Mouse (Mus musculus) right cerebral cortex, adult 2 months (tissue): Measurements from ENCODE around the gene Psmb4.
"Not testable (repeated sequence)": the region's sequence is repeated elsewhere in the genome, so short reads cannot be mapped to it uniquely, and the experiment has no call there.

Experiments used
- DNase-seq, 2 experiments: peaks; one replicate each; pipeline ENCODE4 v3.0.0; 2021 to 2022; ENCODE audit warnings: low spot score in 2 of 2

The Psmb4 gene

DNA sequence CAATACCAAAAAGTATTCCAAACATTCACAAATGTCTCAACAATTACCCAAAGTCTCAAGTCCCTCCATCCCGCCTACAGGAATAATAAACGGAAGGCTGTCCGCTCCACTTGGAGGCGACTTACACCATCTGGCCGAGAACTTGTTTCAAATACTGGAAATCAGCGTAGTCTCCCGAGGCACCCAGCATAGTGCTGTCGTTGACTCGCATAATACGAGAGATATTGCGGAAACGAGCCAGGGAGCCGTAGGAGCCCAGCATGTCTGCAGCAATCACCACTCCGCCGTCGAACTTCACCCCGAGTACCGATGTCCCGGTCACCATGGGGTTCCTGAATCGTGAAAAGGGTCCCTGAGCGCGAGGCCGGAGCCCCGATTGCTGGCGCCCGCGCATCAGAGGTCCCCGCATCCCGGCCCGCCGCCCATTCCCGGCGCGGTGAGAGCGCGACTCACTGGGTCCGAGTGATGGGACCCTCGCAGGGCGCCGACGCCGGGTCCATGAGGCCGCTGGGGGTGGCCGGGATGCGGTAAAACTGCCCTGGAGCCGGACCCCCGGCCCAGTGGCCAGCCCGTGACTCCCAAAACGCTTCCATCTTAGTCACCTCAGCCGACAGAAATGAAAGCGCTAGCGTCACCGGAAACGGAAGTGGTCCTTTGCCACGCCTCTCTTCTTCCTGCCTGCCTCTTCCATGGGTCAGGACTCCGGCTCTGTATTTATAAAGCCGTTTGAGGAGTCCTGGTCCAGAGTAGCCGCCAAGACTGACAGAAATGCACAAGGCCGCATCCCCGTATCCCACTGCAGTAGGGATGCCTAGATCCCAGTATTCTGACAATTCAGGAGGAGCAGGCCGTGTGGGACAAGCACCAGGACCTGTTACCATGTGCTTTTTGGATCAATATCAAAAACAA, at the start of gene Psmb4:
TSS of gene Psmb4 (minus strand) at position 646 of the 909 bp plus-strand sequence.
- peak; percentile 88 to 93 for DNase-seq

DNA sequence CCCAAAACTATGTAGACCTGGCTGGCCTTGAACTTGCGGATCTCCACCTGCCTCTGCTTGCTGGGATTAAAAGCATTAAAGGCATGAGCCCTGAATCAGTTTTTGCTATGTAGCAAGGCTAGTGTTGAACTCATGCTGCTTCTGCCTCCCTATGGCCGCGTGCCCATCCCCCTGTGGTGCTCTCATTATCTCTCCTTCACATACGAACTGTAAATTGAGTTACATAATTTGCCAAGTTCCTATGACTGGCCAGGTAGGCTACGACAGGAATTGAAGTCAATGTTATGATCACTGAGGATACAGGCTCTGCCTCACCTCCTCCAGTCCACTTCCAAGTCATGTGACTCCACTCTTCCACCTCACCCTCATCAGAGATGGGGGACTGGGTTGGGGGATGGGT, 49.4 kb upstream of the Psmb4 start:
- not testable (repeated sequence) for DNase-seq

DNA sequence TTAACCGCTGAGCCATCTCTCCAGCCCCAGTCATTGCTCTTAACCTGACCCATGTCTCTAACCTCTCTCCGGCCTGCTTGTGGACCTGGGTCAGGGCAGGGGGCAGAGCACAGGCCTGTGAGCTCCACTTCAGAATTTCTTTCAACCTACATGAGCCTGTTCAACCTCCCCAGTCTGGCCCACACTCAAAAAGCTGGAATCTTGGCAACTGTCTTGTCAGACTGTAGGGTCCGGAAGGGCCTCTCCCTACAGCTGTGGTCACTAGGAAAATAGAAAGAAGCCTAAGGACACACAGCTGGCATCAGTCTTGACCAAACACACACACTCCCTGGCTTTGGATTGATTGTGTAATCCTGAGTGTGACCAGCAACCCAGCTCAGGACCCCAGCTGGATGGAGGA, 48.6 kb upstream of the Psmb4 start:
- DNase-seq: not testable (repeated sequence)

DNA sequence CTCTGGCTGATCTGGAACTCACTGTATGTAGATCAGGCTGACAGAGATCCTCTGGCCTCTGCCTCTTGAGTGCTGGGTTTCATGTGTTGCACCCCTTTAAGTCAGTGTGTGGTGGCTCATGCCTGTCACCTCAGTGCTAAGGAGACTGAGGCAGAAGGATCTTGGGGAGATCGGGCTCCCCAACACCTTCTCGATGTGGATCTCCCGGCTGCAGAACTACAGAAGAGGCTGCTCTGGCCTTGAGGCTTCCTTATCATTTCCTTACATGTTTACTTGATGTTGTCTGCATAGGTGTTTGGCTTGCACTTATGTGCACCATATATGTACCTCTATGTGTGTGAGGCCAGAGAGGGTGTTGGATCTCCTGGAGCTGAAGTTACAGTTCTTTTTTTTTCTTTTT, 47.8 kb upstream of the Psmb4 start:
- not testable (repeated sequence) for DNase-seq

DNA sequence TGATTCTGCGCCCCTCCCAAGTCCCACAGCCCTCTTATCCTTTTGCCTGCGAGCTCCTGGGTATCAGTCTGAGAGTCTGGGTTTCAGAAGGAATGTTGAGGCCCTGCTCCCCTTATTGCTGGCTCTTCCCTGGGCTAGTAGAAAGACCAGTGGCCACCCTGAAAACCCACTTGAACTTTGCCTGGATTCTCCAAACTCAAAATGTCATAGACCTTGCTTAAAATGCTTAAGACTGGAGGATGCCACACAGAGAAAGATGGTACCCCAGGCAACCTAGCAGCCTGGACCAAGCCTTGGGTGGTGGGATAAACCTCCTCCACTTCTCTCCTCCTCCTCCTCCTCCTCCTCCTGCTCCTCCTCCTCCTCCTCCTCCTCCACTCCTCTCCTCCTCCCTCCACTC, 46.8 kb upstream of the Psmb4 start:
- not testable (repeated sequence) for DNase-seq

DNA sequence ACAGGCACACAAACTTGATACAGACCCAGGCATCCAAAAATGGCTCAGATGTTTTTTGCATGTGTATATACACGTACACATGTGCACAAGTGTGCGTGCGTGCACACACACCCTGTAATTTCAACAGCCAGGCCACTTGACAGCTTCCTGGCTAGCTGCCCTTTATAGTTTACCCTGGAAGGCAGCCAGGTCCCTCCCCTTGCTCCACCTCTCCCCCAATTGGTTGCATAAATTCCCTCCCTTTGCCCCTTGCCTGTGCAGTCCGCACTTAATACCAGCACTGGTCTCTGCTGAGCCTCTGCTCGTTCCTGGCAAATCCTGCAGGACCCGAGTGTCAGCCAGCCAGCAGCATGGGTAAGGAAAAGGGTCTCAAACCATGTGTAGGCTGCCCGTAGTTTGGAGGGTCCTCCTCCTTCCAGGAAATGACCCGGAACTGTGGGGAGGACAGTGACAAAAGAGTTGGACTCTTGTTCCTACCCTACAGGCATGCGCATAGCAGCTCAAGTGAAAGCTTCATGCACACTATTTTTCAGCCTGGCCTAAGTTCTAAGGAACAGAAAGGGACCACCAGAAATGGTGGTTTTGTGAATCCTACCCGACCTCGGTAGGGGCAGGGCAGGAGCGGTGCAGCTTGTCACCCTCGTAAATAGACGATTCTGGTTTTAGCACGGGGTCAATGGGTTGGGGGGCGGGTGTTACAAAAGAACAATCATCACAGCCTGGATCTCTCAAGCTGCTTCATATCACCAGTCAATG, 46.2 kb upstream of the Psmb4 start, which contains the start of gene Selenbp1:
TSS of gene Selenbp1 (plus strand) at position 248 of the 756 bp plus-strand sequence.
- DNase-seq: peak; percentile 21 to 55

DNA sequence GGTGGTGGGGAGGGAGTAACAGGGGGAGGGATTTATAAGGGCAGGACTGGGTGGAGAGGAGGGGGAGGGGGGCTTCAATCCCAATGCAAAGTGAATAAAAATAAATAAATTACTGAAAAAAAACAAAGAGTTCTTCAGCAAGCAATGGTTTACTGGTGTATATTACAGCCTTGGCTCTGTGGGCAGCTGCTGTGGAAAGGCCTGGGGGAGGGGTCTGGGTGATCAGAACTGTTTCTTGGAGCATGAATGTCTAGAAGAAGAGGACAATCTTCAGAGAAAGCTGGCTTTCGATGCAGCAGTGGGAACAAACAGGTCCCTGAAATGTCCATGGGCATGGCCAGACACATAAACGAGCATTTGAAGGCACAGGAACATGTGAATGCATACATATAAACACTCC, 45.5 kb upstream of the Psmb4 start:
- not testable (repeated sequence) for DNase-seq

DNA sequence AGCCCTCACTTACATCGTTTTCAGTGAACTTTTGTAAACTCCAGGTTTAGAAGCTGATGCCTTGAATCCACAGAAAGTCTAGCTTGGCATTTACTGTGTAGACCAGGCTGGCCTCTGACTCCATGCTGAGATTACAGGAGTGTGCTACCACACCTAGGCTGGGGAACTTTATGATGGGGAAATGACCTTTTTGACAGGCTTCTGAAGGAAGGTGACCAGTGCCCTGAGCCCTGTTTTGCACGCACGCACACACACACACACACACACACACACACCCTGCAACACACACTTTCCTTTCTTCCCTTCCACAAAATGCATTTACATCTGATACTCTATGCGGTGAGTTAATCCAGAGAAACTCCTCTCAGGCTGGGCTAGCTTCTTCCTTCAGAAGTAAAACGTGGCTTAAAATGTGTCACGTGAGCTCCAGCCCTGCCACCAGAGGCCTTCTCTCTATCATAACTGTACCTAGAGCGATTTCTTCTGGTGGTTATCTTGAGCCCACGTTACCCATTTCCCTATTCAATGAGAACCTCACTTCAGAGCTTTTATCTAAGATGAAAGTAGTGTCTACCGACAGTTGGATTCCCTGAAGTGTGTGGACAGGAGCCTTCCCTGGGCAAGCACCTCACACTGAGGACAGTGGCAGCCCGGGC, 44.8 kb upstream of the Psmb4 start:
- DNase-seq: not testable (repeated sequence)

DNA sequence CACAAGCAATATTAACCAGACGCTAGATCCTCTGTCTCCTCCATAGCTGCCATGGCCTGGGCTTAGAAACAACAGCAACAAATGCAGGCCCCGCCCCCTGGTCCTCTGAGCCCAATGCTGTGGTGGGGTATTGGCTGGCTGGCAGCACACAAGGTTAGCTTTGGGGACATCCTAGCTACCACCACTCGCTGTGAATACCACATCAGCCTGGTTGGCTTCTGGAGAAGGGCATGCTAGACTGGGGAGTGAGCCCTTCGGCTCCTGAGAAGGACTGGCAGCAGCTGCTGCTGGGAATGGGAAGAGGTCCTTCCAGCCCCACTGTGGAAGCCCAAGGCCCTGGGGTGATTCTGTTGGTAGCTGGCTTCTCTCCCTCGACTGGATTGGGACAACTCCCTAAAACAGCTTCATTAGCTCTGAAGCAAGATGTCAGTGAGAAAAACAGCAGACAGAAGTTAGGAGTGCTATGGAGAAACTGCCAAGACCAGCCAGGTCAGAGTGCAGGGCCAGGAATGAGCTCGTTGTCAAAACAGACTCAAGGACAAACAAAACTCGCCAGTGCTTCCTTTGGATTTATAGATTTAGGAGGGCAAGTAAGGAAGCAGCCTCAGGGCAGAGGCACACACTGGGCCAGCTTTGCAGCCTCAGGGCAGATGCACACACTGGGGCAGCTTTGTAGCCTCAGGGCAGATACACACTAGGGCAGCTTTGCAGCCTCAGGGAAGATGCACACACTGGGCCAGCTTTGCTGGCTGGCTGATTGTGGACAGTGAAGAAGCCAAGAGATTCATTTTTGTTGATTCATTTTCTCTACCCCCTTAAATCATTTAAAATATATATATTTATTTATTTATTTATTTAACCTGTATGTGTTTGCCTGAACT, 43.9 kb upstream of the Psmb4 start:
- not testable (repeated sequence) for DNase-seq

DNA sequence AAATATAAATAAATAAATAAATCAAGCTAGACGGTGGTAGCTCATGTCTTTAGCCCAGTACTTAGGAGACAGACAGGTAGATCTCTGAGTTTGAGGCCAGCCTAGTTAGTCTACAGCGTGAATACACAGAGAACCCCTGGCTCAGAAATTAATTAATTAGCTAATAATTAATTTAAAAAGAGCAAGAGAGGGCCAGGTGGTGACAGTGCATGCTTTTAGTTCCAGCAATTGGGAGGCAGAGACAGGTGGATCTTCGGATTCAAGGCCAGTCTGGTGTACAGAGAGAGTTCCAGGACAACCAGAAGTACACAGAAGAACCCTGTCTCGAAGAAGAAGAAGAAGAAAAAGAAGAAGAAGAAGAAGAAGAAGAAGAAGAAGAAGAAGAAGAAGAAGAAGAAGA, 42.2 kb upstream of the Psmb4 start:
- not testable (repeated sequence) for DNase-seq

DNA sequence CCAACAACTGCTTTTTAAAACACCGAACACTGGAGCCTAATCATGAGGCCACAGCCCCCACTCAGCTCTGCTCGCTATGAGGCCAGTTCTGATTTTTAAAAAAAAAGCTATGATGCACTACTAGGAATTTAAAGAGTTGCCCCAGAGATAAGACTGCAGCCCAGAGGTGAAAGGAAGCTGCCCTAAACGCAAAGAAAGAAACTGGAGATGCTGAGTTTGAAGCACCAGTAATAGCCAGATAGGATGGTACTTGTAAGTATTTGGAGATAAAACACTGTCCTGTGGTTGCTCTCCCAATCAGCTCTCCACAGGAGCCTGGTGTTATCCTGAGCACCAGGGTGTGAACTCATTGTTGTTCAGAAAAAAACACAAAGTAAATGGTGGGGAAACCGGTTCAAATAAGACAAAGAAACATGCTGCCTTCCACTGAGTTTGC, 39.6 kb upstream of the Psmb4 start:
- DNase-seq: not testable (repeated sequence)

DNA sequence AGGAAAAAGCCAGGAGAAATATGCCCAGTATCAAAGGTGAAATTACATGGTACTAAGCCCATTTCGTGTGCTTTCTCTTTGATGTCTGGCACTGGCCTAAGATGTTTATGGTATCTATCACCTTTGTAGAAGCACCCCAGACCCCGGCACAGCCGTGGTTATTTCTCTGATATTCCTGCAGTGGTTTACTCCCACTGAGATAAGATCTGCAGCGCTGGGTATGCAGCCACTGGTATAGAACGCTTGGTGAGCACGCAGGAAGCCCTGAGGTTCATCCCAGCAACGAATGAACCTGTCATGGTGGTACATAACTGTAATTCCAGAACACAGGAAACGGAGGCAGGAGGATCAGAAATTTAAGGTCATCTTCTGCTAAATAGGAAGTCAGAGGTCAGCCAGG, 37.9 kb upstream of the Psmb4 start:
- DNase-seq: no peak

DNA sequence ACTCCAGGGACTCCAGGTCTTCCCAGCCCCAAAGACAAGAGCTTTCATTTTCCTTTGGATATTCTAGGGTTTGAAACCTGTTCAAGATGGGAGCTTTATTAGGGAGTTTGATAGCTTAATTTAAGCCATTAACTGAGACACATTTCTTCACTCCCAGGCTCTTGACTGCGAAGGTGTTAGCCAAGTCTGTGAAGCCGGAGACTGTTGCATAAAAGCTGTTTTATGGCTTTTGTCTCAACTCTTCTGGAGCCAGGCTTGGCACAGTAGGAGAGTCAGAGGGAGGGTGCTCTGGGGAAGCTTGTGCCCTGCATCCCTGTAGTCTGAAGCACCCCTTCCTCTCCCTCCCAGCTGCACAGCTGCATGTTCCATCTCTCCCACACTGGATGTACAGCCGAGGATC, 35.6 kb upstream of the Psmb4 start:
- DNase-seq: no peak

DNA sequence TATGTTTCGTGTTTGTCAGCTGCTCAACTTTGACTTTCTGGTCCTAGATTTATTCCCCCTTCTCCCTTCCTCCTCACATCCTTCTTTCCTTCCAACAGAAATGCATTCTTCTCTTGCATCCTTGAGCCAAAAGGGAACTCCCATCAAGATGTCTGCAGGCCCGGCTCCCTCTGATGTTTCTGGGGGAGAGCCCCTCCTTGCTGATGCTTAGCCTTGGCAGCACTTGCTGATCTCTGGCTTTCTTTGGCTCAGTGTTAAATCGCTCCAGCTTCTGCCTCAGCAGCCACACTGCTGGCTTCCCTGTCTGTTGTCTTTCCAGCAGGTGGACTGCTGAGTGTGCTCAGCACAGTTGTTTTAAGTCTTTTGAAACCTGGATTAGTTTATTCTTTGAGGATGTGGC, 34.3 kb upstream of the Psmb4 start:
- no peak for DNase-seq

DNA sequence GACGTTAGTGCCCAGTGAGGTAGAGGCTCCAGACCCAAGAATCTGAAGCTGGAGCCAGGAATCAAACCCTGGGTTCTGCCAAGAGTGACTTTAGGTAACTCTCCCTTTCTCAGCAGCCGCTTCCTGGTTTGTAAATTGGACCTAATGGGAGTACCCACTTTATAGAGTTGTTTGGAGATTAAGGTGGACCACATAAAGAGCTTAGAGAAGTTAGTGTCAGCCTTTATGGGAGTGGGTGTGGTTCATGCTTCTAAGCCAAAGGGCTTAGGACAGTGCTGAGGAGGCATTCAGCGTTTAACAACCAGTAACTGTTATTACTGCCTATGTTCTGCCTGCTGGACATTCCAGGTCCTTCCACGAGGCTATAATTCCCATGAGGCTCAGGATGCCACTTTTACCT, 32.1 kb upstream of the Psmb4 start:
- DNase-seq: no peak

DNA sequence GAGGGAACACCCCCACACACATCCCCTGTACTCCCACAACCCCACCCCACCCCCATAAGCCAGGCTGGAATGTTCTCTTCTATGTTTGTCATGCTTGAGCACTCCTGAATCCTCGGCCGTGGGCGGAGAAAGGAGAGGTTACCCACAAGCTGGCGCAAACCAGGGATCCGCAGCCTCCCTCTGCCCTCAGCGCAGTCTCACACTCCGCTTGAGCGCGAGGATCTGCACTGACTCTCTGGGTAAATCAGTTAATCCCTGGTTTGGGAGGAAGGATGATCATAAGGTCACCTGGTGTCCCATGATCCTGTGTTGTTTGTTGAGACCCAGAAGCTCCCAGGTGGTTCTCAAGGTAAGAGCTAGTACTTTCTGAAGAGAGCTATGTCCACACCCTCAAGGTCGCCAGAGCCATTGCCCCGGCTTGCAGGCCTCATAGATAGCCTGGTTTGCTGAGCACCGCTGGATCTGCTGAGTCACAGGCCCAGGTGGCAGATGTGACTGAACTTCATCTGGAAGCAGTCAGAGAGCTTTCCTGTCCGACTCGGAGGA, 31.1 kb upstream of the Psmb4 start:
- peak; percentile 36 to 45 for DNase-seq

DNA sequence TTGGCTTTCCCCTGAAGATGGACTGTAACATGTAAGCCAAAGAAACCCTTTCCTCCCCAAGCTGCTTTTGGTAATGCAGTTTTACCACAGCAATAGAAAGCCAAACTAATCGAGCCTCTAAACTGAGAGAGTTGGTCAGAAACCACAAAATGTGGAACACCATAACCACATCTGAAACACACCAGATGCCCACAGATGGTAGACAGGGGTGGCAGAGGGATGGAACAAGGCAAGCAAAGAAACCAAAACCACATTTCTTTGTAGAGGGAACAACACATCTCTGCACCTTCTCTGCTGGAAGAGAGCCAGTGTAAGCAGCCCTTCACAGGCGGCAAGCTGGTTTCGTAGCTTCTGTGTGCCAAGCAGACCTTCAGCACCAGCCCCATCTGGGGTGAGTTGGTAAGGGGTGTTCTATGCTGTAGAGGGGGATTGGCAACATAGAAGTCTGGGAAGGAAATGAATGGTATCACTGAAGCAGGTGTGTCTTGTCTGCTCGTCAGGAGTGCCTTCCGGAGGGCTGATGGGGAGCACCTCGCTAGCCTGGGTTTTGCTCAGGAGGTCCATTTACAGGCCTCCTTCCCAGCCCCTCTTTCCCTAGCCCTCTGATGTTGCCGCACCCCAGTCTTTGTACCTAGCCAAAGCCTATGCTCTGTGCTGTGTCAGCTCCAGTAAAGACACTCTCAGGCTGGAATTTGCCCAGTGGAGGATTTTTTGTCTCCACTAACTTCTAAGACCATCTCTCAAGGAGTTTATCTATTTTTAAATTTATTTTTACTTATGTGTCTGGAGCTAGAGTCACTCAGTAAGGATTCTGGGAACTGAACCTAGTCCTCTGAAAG, 29.4 kb upstream of the Psmb4 start:
- no peak for DNase-seq

DNA sequence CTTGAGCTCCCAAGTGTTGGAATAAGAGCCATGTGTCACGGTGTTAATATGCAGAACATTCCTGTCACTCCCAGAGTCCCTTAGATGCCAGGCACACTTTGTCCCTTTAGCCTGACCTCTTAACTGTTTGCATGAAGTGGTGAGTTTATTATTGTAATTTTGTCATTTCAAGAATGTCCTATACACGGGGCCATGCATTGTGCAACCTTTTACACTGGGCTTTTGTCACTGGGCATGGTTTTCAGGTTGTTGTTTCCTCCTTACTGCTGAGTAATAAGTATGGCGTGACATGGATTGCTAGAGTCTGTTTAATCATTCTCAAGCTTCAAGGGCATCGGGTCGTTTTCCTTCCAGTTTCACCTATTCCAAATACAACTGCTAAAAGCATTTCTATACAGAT, 27.0 kb upstream of the Psmb4 start:
- DNase-seq: no peak

DNA sequence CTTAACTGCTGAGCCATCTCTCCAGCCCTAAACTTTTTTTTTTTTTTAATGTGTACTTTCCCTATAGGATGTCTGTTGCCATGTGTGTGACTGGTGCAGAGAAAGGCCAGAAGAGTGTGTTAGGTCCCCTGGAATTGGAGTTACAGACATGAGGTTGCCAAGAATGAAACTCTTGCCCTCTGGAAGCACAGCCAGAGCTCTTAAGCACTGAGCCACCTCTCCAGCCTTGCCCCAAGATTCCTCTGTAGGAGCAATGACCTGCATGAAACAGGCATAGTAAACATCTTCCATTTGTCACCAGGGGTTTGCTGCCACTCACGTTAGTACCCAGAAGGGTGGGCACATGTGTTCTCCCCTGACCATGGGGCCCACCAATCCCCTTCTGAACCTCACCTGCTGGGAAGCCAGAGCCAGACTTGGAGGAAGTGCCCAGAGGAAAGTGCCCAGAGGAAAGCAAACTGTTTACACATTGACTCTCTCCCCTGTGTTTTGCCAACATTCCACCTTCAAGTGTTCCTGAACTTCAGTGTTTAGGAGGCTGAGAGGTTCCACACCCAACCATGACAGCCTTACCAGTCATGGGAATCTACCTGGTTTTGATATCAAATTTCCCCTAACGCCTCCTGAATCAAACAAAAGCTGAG, 24.4 kb upstream of the Psmb4 start:
- no peak for DNase-seq
